Mouse (Mus musculus): ENCODE measurements around the gene Ttc7b. TPM values are rescaled to one million over a fixed set of nuclear protein-coding genes. Genes with fewer than 3 reads are reported as not detected.

Ttc7b gene
- polyA plus RNA-seq, 1 experiment from 2014 or later: 4.4 TPM

GRCm38 (mm10) chr12:100331806-100332205, 188.8 kb downstream of the Ttc7b start:
- Histone ChIP-seq H3K9ac (no peak overlapping the region), H3K36me3 (peaks cover 43% of the 10 kb centered on the region), H3K4me3 (no peak overlapping the region), H3K4me2 (replicated peaks) (no peak overlapping the region), H3K9me3 (no peaks in the 10 kb centered on the region), H3K4me1 (0 out of 2 replicates have a peak, but pooled peaks cover 3% of the 10 kb centered on the region), H3K27ac (no peak overlapping the region), H3K27me3 (no peaks in the 10 kb centered on the region)
- no peak for ATAC-seq (ENCODE audit: low FRiP score, low read depth)
- 93% methylated on average over 6 of the region's 6 CpGs for WGBS

- Histone ChIP-seq H3K4me3 (no peak overlapping the region), H3K27me3 (no peaks in the 10 kb centered on the region), H3K4me1 (no peaks in the 10 kb centered on the region), H3K9ac (no peak overlapping the region), H3K4me2 (replicated peaks) (no peak overlapping the region), H3K27ac (no peak overlapping the region), H3K9me3 (no peaks in the 10 kb centered on the region), H3K36me3 (peaks cover 51% of the 10 kb centered on the region)
- 92% methylated on average over 8 of the region's 8 CpGs for WGBS
- ATAC-seq (ENCODE audit: low FRiP score, low read depth): no peak
Measured at GRCm38 (mm10) chr12:100330234-100330633, 190.4 kb downstream of the Ttc7b start.

DNA sequence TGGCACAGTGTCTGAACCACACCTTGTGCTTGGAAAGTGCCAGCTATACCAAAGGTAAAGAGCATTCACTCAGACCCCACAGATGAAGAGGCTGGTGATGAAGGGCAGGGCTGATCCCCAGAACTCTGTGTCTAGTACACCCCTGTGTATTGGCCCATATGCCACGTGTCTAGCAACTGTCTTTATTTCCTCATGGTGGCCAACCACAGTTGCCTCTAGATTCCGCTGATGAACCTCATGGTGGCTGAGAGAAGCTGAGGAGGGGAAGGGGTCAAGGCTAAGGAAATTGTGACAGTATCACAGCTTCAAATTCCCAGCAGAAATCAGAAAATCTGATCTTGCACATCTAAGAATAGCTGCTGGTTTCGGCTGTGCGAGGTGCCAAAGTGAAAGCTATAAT, 191.6 kb downstream of the Ttc7b start:
- H3K4me2 ChIP-seq (replicated peaks): no peak overlapping the region
- no peak overlapping the region for H3K4me3 ChIP-seq
- no peaks in the 10 kb centered on the region for H3K4me1 ChIP-seq
- no peak overlapping the region for H3K9ac ChIP-seq
- no peaks in the 10 kb centered on the region for H3K9me3 ChIP-seq
- no peaks in the 10 kb centered on the region for H3K27me3 ChIP-seq
- H3K27ac ChIP-seq: no peak overlapping the region; the same call in 1 of the 2 replicates
- peaks cover 58% of the 10 kb centered on the region for H3K36me3 ChIP-seq
- 85% methylated on average over 4 of the region's 4 CpGs for WGBS
- ATAC-seq (ENCODE audit: low FRiP score, low read depth): no peak

- H3K4me3 ChIP-seq: no peak overlapping the region
- H3K9me3 ChIP-seq: no peaks in the 10 kb centered on the region
- no peak for ATAC-seq (ENCODE audit: low FRiP score, low read depth)
- H3K27ac ChIP-seq: no peak overlapping the region
- H3K4me1 ChIP-seq: no peaks in the 10 kb centered on the region
- no peaks in the 10 kb centered on the region for H3K27me3 ChIP-seq
- H3K36me3 ChIP-seq: peaks cover 58% of the 10 kb centered on the region
- 84% methylated on average over 9 of the region's 9 CpGs for WGBS
- no peak overlapping the region for H3K9ac ChIP-seq
- H3K4me2 ChIP-seq (replicated peaks): no peak overlapping the region
Measured at GRCm38 (mm10) chr12:100328557-100328956, 192.1 kb downstream of the Ttc7b start.

DNA sequence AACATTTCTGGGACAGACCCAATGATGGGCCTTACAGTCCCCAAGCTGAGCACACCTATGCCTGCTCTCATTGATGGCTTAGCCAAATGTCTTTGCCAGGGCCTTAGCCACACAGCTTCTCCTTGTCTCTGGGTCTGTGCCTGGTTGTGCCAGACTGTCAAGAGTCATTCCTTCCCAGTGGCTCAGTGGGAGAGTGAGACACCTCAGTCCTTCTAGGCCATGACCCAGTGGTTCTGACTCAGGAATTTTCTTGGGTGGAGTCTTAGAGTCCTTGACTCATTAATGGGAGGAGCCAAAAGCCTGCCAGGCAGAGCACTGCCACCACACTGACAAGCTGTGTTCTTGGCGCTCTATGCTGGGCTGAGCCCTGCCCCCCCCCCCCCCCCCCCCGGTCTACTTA, 193.9 kb downstream of the Ttc7b start:
- Histone ChIP-seq H3K4me2 (replicated peaks) (no peak overlapping the region), H3K9ac (no peak overlapping the region), H3K4me1 (no peaks in the 10 kb centered on the region), H3K4me3 (no peak overlapping the region), H3K27me3 (no peaks in the 10 kb centered on the region), H3K9me3 (no peaks in the 10 kb centered on the region), H3K27ac (no peak overlapping the region), H3K36me3 (peaks cover 57% of the 10 kb centered on the region)
- no peak for ATAC-seq (ENCODE audit: low FRiP score, low read depth)
- 75% methylated on average over 2 of the region's 2 CpGs for WGBS

DNA sequence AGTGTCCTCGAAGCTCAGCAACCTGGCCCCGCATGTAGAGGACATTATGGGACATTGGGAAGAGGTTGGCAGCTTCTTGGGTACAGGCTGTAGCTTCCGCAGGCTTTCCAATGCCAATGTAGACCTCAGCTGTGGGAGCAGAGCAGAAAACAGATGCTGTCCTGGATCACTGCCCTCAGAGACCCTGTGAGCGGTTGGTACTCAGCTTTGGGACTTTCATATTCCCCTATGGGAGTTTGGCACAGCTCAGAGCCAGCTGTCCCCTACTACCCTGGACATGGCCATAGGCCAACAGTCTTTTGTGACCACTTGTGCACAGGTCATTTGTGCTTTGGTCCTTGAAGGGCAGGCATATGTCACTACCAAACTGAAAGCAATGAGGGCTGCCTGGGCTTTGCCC, 195.0 kb downstream of the Ttc7b start:
- 96% methylated on average over 4 of the region's 4 CpGs for WGBS
- H3K27ac ChIP-seq: no peak overlapping the region
- H3K9me3 ChIP-seq: no peaks in the 10 kb centered on the region
- no peaks in the 10 kb centered on the region for H3K4me1 ChIP-seq
- peaks cover 58% of the 10 kb centered on the region for H3K36me3 ChIP-seq
- no peak for ATAC-seq (ENCODE audit: low FRiP score, low read depth)
- H3K4me2 ChIP-seq (replicated peaks): no peak overlapping the region
- no peak overlapping the region for H3K4me3 ChIP-seq
- no peaks in the 10 kb centered on the region for H3K27me3 ChIP-seq
- no peak overlapping the region for H3K9ac ChIP-seq

DNA sequence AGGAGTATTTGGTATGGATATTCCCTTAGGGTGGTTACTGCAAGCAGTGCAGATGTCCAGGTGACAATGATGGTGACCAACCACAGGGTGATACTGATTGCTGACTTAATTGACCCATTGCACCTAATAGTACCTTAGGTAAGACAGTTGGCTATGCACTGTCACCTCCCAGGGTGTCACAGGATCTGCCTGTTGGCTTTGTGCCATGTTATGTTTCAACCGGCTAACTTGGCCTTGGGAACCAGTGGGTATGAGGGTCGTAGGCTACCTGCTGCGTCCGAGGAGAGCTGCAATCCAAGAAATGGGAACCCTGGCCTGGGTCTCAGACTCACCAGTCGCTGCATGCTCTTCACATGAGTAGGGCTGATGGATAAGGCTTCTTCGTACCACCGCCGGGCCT, 195.4 kb downstream of the Ttc7b start:
- Histone ChIP-seq H3K4me3 (no peak overlapping the region), H3K9ac (no peak overlapping the region), H3K27me3 (no peaks in the 10 kb centered on the region), H3K36me3 (peaks cover 57% of the 10 kb centered on the region), H3K9me3 (no peaks in the 10 kb centered on the region), H3K27ac (no peak overlapping the region), H3K4me2 (replicated peaks) (no peak overlapping the region), H3K4me1 (no peaks in the 10 kb centered on the region)
- WGBS: 89% methylated on average over 8 of the region's 8 CpGs
- ATAC-seq (ENCODE audit: low FRiP score, low read depth): no peak

DNA sequence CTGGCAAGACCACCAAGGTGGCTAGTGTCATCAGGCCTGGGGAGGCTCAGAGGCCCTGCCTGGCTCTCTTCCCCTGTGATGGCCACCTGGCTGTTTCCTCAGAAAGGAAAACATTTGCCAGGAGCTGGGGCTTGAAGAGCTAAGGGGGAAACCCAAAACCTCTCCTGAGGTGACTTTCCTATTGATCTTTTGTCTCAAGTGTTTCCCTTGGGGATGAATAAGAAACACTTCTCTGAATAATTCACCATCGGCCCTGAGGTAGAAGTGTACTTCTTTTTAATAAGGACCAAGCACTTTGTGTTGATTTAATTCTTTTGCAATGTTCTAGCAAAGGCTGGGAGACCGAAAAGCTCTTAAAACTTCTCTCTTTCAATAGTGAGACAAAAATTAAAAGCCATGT, 197.0 kb downstream of the Ttc7b start:
- ATAC-seq (ENCODE audit: low FRiP score, low read depth): no peak
- Histone ChIP-seq H3K36me3 (peaks cover 64% of the 10 kb centered on the region), H3K9me3 (no peaks in the 10 kb centered on the region), H3K4me2 (replicated peaks) (no peak overlapping the region), H3K27ac (no peak overlapping the region), H3K9ac (no peak overlapping the region), H3K4me3 (no peak overlapping the region), H3K4me1 (no peaks in the 10 kb centered on the region), H3K27me3 (no peaks in the 10 kb centered on the region)
- whole genome bisulfite sequencing: 76% methylated on average over 2 of the region's 2 CpGs

GRCm38 (mm10) chr12:100322225-100322624, 198.4 kb downstream of the Ttc7b start:
- ATAC-seq (ENCODE audit: low FRiP score, low read depth): no peak
- 90% methylated on average over 2 of the region's 2 CpGs for WGBS
- H3K9ac ChIP-seq: no peak overlapping the region
- H3K27ac ChIP-seq: no peak overlapping the region
- H3K27me3 ChIP-seq: no peaks in the 10 kb centered on the region
- H3K9me3 ChIP-seq: no peaks in the 10 kb centered on the region
- H3K4me2 ChIP-seq (replicated peaks): no peak overlapping the region
- H3K4me1 ChIP-seq: peaks cover 4% of the 10 kb centered on the region; the same call in 1 of the 2 replicates
- H3K36me3 ChIP-seq: peaks cover 54% of the 10 kb centered on the region
- no peak overlapping the region for H3K4me3 ChIP-seq

DNA sequence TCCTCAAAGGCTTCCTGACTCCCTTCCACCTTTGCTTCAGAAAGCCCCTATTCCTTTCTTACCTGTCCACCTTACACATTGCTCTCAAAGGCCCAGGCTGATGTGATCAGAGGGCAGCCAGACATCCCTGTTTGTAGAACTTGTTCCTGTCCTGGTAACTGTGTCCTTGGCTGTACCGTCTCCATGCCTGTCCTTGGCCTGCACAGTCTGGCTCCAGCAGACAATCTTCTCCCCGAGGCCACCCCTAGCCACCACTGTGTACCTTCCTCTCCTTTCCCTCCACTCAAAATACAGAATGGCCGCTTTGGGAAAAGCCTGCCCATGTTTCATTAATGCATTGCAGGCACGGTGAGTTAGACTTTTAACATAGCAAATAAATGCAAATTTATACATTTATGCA, 199.1 kb downstream of the Ttc7b start:
- peaks cover 53% of the 10 kb centered on the region for H3K36me3 ChIP-seq
- no peak for ATAC-seq (ENCODE audit: low FRiP score, low read depth)

DNA sequence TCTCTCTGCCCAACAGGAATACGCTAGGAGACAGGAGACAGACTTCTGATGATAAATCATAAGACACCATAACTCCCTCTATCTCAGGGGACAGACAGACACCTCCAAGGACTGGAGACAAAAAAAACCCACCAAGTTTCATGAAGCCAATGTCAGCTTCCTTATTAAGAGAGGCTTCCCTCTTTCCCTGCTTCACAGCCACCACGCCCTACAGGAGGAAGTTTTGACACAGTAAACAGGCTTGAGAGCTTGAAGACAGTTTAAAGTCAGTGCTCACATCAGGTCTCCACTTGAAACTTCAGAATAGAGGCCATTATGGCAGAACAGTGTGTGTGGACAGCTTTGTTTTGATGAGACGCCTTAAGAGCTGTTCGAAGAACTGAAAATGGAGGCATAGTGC, 200.9 kb downstream of the Ttc7b start:
- Histone ChIP-seq H3K27me3 (no peaks in the 10 kb centered on the region), H3K4me1 (peaks cover 21% of the 10 kb centered on the region), H3K9me3 (no peaks in the 10 kb centered on the region), H3K9ac (no peak overlapping the region), H3K4me3 (no peak overlapping the region), H3K27ac (no peak overlapping the region), H3K4me2 (replicated peaks) (no peak overlapping the region), H3K36me3 (peaks cover 42% of the 10 kb centered on the region)
- 90% methylated on average over 4 of the region's 4 CpGs for WGBS
- ATAC-seq (ENCODE audit: low FRiP score, low read depth): no peak

More for the DNA sequence above, 199.1 kb downstream of the Ttc7b start:
- WGBS: 86% methylated on average over 4 of the region's 4 CpGs
- no peaks in the 10 kb centered on the region for H3K9me3 ChIP-seq
- H3K4me2 ChIP-seq (replicated peaks): no peak overlapping the region
- no peak overlapping the region for H3K9ac ChIP-seq
- peaks cover 4% of the 10 kb centered on the region; the same call in 1 of the 2 replicates for H3K4me1 ChIP-seq
- H3K4me3 ChIP-seq: no peak overlapping the region
- H3K27me3 ChIP-seq: no peaks in the 10 kb centered on the region
- no peak overlapping the region for H3K27ac ChIP-seq

- H3K4me3 ChIP-seq: no peak overlapping the region
- H3K27me3 ChIP-seq: no peaks in the 10 kb centered on the region
- ATAC-seq (ENCODE audit: low FRiP score, low read depth): 0 out of 2 replicates have a peak, but pooled peaks have one; percentile 12
- H3K4me2 ChIP-seq (replicated peaks): no peak overlapping the region
- H3K9me3 ChIP-seq: no peaks in the 10 kb centered on the region
- no peak overlapping the region for H3K9ac ChIP-seq
- no peak overlapping the region for H3K27ac ChIP-seq
- H3K36me3 ChIP-seq: peaks cover 35% of the 10 kb centered on the region
- WGBS: 81% methylated on average over 3 of the region's 3 CpGs
- peaks cover 22% of the 10 kb centered on the region for H3K4me1 ChIP-seq
Measured at GRCm38 (mm10) chr12:100317936-100318335, 202.7 kb downstream of the Ttc7b start.

- no peak overlapping the region for H3K4me2 ChIP-seq (replicated peaks)
- no peaks in the 10 kb centered on the region for H3K9me3 ChIP-seq
- H3K27me3 ChIP-seq: no peaks in the 10 kb centered on the region
- H3K9ac ChIP-seq: peak overlapping the region; percentile 50; the same call in 1 of the 2 replicates
- no peak overlapping the region for H3K27ac ChIP-seq
- no peak overlapping the region for H3K4me3 ChIP-seq
- peaks cover 22% of the 10 kb centered on the region for H3K4me1 ChIP-seq
- 77% methylated on average over 9 of the region's 9 CpGs for WGBS
- H3K36me3 ChIP-seq: peaks cover 45% of the 10 kb centered on the region
- ATAC-seq (ENCODE audit: low FRiP score, low read depth): no peak
Measured at GRCm38 (mm10) chr12:100316094-100316493, 204.5 kb downstream of the Ttc7b start.
